ENCODE assay signal across 8 mouse cellular contexts in genomic region chr9:122018782-122019395, GRCm38 (mm10). TPM values are rescaled to one million over a fixed set of nuclear protein-coding genes. Genes with fewer than 3 reads are reported as not detected.
DNase-seq lines count a peak whose midpoint lies in the region; ATAC-seq and TF ChIP-seq lines count a peak whose summit lies in the region.

No protein-coding gene starts in this region.

- TF ChIP-seq CTCF in left cerebral cortex, adult 2 months (IDR thresholded peaks at IDR 0.05): peak; percentile 76

- peak; percentile 28 for DNase-seq in liver
- no peak for DNase-seq in liver, embryonic 11.5 days (ENCODE audit: low spot score)
- peak; percentile 67 to 70 for DNase-seq in heart, postnatal 36 days
- peak; percentile 39 to 53 for DNase-seq in left cerebral cortex, adult 2 months (ENCODE audit: extremely low spot score in 1 of 2, low spot score in 2 of 2)
- DNase-seq in midbrain, embryonic 14.5 days: peak; percentile 92
- peak; percentile 20 for DNase-seq in thymus, postnatal 25 days

- 28% methylated on average over 8 of the region's 8 CpGs for WGBS in liver, embryonic 11.5 days
- 8% methylated on average over 8 of the region's 8 CpGs for WGBS in forebrain, embryonic 13.5 days
- 2% methylated on average over 8 of the region's 8 CpGs for WGBS in midbrain, embryonic 14.5 days

- no peak overlapping the region for H3K4me3 ChIP-seq in liver, embryonic 11.5 days (ENCODE audit: low read depth, low read length)
- H3K4me3 ChIP-seq in forebrain, embryonic 13.5 days: no peak overlapping the region
- H3K4me3 ChIP-seq in left cerebral cortex, adult 2 months: no peak overlapping the region
- no peak overlapping the region for H3K4me3 ChIP-seq in midbrain, embryonic 14.5 days (replicated peaks; ENCODE audit: low read depth, low read length)

- no peak overlapping the region for H3K9ac ChIP-seq in liver, embryonic 11.5 days (ENCODE audit: low read depth, low read length)
- H3K9ac ChIP-seq in forebrain, embryonic 13.5 days: no peak overlapping the region
- H3K9ac ChIP-seq in midbrain, embryonic 14.5 days (replicated peaks; ENCODE audit: low read length): no peak overlapping the region

- no peak overlapping the region for H3K4me2 ChIP-seq in liver, embryonic 11.5 days
- H3K4me2 ChIP-seq in forebrain, embryonic 13.5 days: peak overlapping the region; percentile 28
- H3K4me2 ChIP-seq in midbrain, embryonic 14.5 days (ENCODE audit: low read length): peak overlapping the region; percentile 30

- no peaks in the 10 kb centered on the region for H3K36me3 ChIP-seq in liver, embryonic 11.5 days (ENCODE audit: control insufficient read depth, insufficient read depth, low read length)
- no peaks in the 10 kb centered on the region for H3K36me3 ChIP-seq in forebrain, embryonic 13.5 days (ENCODE audit: poor library complexity, severe bottlenecking)
- no peaks in the 10 kb centered on the region for H3K36me3 ChIP-seq in midbrain, embryonic 14.5 days (ENCODE audit: control insufficient read depth, insufficient read depth, low read length)

- no peaks in the 10 kb centered on the region for H3K4me1 ChIP-seq in liver, embryonic 11.5 days (replicated peaks; ENCODE audit: control insufficient read depth, insufficient read depth, low read length)
- peaks cover 9% of the 10 kb centered on the region for H3K4me1 ChIP-seq in forebrain, embryonic 13.5 days
- peaks cover 8% of the 10 kb centered on the region for H3K4me1 ChIP-seq in midbrain, embryonic 14.5 days (ENCODE audit: control insufficient read depth, insufficient read depth, low read length)

- H3K27ac ChIP-seq in liver, embryonic 11.5 days (ENCODE audit: low read depth, low read length): no peak overlapping the region
- 0 out of 2 replicates have a peak overlapping the region, but pooled peaks have one; percentile 42 for H3K27ac ChIP-seq in forebrain, embryonic 13.5 days
- no peak overlapping the region for H3K27ac ChIP-seq in left cerebral cortex, adult 2 months
- peak overlapping the region; percentile 39 for H3K27ac ChIP-seq in midbrain, embryonic 14.5 days (replicated peaks; ENCODE audit: low read depth, low read length)

- no peaks in the 10 kb centered on the region for H3K27me3 ChIP-seq in liver, embryonic 11.5 days (replicated peaks; ENCODE audit: control insufficient read depth, insufficient read depth, low read length)
- no peaks in the 10 kb centered on the region for H3K27me3 ChIP-seq in forebrain, embryonic 13.5 days
- H3K27me3 ChIP-seq in midbrain, embryonic 14.5 days (ENCODE audit: control insufficient read depth, insufficient read depth, low read length): no peaks in the 10 kb centered on the region

- intact Hi-C loops in heart, postnatal 36 days (cut with DNase I): loop anchor here (1.0 to 10.0 kb wide), 5 partner anchors 166 to 296 kb away; no protein-coding TSS in a partner anchor
- intact Hi-C loops in left cerebral cortex, adult 2 months (cut with DNase I): loop anchor here (2.0 to 5.0 kb wide), 3 partner anchors 166 to 293 kb away; no protein-coding TSS in a partner anchor

- no peaks in the 10 kb centered on the region for H3K9me3 ChIP-seq in liver, embryonic 11.5 days (ENCODE audit: control insufficient read depth, low read length)
- H3K9me3 ChIP-seq in forebrain, embryonic 13.5 days (replicated peaks): no peaks in the 10 kb centered on the region
- H3K9me3 ChIP-seq in midbrain, embryonic 14.5 days (ENCODE audit: control insufficient read depth, low read length): no peaks in the 10 kb centered on the region

- ATAC-seq in liver, embryonic 11.5 days (replicated peaks; ENCODE audit: low FRiP score): no peak
- ATAC-seq in cerebellum, adult (ENCODE audit: insufficient number of reproducible peaks, low FRiP score, low TSS enrichment): 0 out of 2 replicates have a peak, but pooled peaks have one; percentile 46
- ATAC-seq in forebrain, embryonic 13.5 days: peak; percentile 89
- peak; percentile 79 for ATAC-seq in midbrain, embryonic 14.5 days (ENCODE audit: low FRiP score, low TSS enrichment)

RNA-seq across cellular contexts. Expression of gene Pomgnt2, which starts 22.0 kb away (rescaled TPM):
- 5.1 and 6.1 TPM in 2 replicates for polyA plus RNA-seq in liver, embryonic 11.5 days (2014; fragmentation: Nextera tagmentation; extraction: Ambion mirVana)
- polyA plus RNA-seq in forebrain, embryonic 13.5 days (2015; fragmentation: Nextera tagmentation; extraction: Ambion mirVana): 16.7 and 17.3 TPM in 2 replicates
- 10 to 100 TPM; 10.6 to 14.9 TPM for total RNA-seq in heart, postnatal 36 days (2021)
- 10 to 100 TPM; 39.4 to 40.0 TPM for total RNA-seq in left cerebral cortex, adult 2 months (2021)
- 22.4 and 23.0 TPM in 2 replicates for polyA plus RNA-seq in midbrain, embryonic 14.5 days (2014; fragmentation: Nextera tagmentation; extraction: Ambion mirVana)

Comparison
In these comparisons a context has a peak if more than half of its experiments do, and no peak if none do; other contexts are left out.
1. H3K27ac ChIP-seq: peak in forebrain, embryonic 13.5 days (single experiment) and midbrain, embryonic 14.5 days (single experiment); none in liver, embryonic 11.5 days (single experiment) and left cerebral cortex, adult 2 months (single experiment).